Mouse (Mus musculus): ENCODE measurements around the gene Trdmt1.

GRCm38 (mm10) chr2:13544193-13544824 is at the start of gene Trdmt1:
- no peak for TF ChIP-seq CTCF (IDR thresholded peaks at IDR 0.05; ENCODE audit: control insufficient read depth, insufficient read depth, insufficient replicate concordance, low read depth, low read length)
- TF ChIP-seq POLR2A (IDR thresholded peaks at IDR 0.05; ENCODE audit: control insufficient read depth, low read depth, low read length), result peak; percentile 92
